Mouse (Mus musculus): ENCODE data around the gene Arhgef28.

GRCm38 (mm10) chr13:97973915-97974314 is 232.3 kb downstream of the Arhgef28 start:
- TF ChIP-seq POLR2A (IDR thresholded peaks at IDR 0.05; ENCODE audit: insufficient read depth, low read length) (no peak), CTCF (IDR thresholded peaks at IDR 0.05; ENCODE audit: low read depth, low read length) (no peak)
